15 mouse cellular contexts compared by ENCODE assay signal in genomic region chr9:115089644-115090043, GRCm38 (mm10).
A peak's percentile ranks its signal among the peaks of the same experiment; 100 is the strongest.
DNase-seq lines count a peak whose midpoint lies in the region; ATAC-seq and TF ChIP-seq lines count a peak whose summit lies in the region.
"Had no signal": no experiment of that assay in that cellular context is flagged by ENCODE, and none has a peak within 500 bp of the region (broad histone marks: within the 10 kb centered on the region; RNA-seq: fewer than 3 reads in every experiment).

No protein-coding gene starts in this region.

- no peak overlapping the region for H3K9ac ChIP-seq in kidney, postnatal 0 days (ENCODE audit: low read depth, low read length)
- no peak overlapping the region for H3K9ac ChIP-seq in midbrain, embryonic 14.5 days (replicated peaks; ENCODE audit: low read length)
- H3K9ac ChIP-seq: embryonic facial prominence, embryonic 12.5 days; liver, embryonic 13.5 days had no signal

- H3K27me3 ChIP-seq in kidney, postnatal 0 days (ENCODE audit: insufficient read depth, low read length), result no peaks in the 10 kb centered on the region
- H3K27me3 ChIP-seq in midbrain, embryonic 14.5 days (ENCODE audit: control insufficient read depth, insufficient read depth, low read length), result no peaks in the 10 kb centered on the region
- no peaks in the 10 kb centered on the region for H3K27me3 ChIP-seq in midbrain, embryonic 10.5 days (ENCODE audit: low read depth, poor library complexity, severe bottlenecking)
- H3K27me3 ChIP-seq: embryonic facial prominence, embryonic 12.5 days; liver, embryonic 13.5 days had no signal

- H3K27ac ChIP-seq in kidney, postnatal 0 days, result no peak overlapping the region
- H3K27ac ChIP-seq in midbrain, embryonic 14.5 days (replicated peaks; ENCODE audit: low read depth, low read length), result no peak overlapping the region
- no peak overlapping the region for H3K27ac ChIP-seq in midbrain, embryonic 10.5 days (replicated peaks)
- H3K27ac ChIP-seq: liver, embryonic 13.5 days had no signal

- H3K36me3 ChIP-seq in kidney, postnatal 0 days (ENCODE audit: insufficient read depth, low read length), result no peaks in the 10 kb centered on the region
- no peaks in the 10 kb centered on the region for H3K36me3 ChIP-seq in midbrain, embryonic 14.5 days (ENCODE audit: control insufficient read depth, insufficient read depth, low read length)
- H3K36me3 ChIP-seq in midbrain, embryonic 10.5 days, result peaks cover 3% of the 10 kb centered on the region; the same call in 1 of the 2 replicates
- H3K36me3 ChIP-seq: embryonic facial prominence, embryonic 12.5 days; liver, embryonic 13.5 days had no signal

- WGBS in kidney, postnatal 0 days, result 79% methylated on average over 5 of the region's 5 CpGs
- WGBS in midbrain, embryonic 14.5 days, result 75% methylated on average over 5 of the region's 5 CpGs
- WGBS in midbrain, embryonic 10.5 days, result 80% methylated on average over 5 of the region's 5 CpGs

- no peaks in the 10 kb centered on the region for H3K9me3 ChIP-seq in kidney, postnatal 0 days (replicated peaks; ENCODE audit: low read length)
- H3K9me3 ChIP-seq in midbrain, embryonic 14.5 days (ENCODE audit: control insufficient read depth, low read length), result no peaks in the 10 kb centered on the region
- peaks cover 12% of the 10 kb centered on the region; the same call in 1 of the 2 replicates for H3K9me3 ChIP-seq in midbrain, embryonic 10.5 days (replicated peaks)
- H3K9me3 ChIP-seq: liver, embryonic 13.5 days had no signal

- no peak for DNase-seq in kidney, postnatal 0 days (ENCODE audit: low spot score)
- no peak for DNase-seq in kidney, postnatal 14 days
- peak; percentile 8 for DNase-seq in midbrain, embryonic 14.5 days
- no peak for DNase-seq in midbrain, embryonic 10.5 days (ENCODE audit: low spot score)
- peak; percentile 77 for DNase-seq in ZHBTc4 (ENCODE audit: low read depth, low spot score)
- DNase-seq in retina, postnatal 1 day, result peak; percentile 23
- DNase-seq: adrenal gland, postnatal 36 days; cerebellum, adult 11-12 months; gastrocnemius, postnatal 14 days; kidney, postnatal 10 days; liver, embryonic 13.5 days; thymus, adult 18-20 months had no signal

- TF ChIP-seq CTCF in kidney, postnatal 0 days (IDR thresholded peaks at IDR 0.05; ENCODE audit: low read depth), result peak; percentile 50

- no peak overlapping the region for H3K4me2 ChIP-seq in kidney, postnatal 0 days (ENCODE audit: low read length)
- no peak overlapping the region for H3K4me2 ChIP-seq in midbrain, embryonic 14.5 days (ENCODE audit: low read length)
- H3K4me2 ChIP-seq: embryonic facial prominence, embryonic 12.5 days; liver, embryonic 13.5 days had no signal

- H3K4me1 ChIP-seq in kidney, postnatal 0 days (replicated peaks; ENCODE audit: insufficient read depth, low read length), result no peaks in the 10 kb centered on the region
- no peaks in the 10 kb centered on the region for H3K4me1 ChIP-seq in midbrain, embryonic 14.5 days (ENCODE audit: control insufficient read depth, insufficient read depth, low read length)
- H3K4me1 ChIP-seq in midbrain, embryonic 10.5 days, result peaks cover 7% of the 10 kb centered on the region
- H3K4me1 ChIP-seq: liver, embryonic 13.5 days had no signal

- H3K4me3 ChIP-seq in kidney, postnatal 0 days (replicated peaks; ENCODE audit: low read depth, low read length), result no peak overlapping the region
- no peak overlapping the region for H3K4me3 ChIP-seq in midbrain, embryonic 14.5 days (replicated peaks; ENCODE audit: low read depth, low read length)
- H3K4me3 ChIP-seq in midbrain, embryonic 10.5 days, result no peak overlapping the region
- H3K4me3 ChIP-seq: embryonic facial prominence, embryonic 12.5 days; liver, embryonic 13.5 days had no signal

- no peak for ATAC-seq in kidney, postnatal 0 days (replicated peaks; ENCODE audit: low FRiP score, low read depth)
- no peak for ATAC-seq in midbrain, embryonic 14.5 days (ENCODE audit: low FRiP score, low TSS enrichment)
- ATAC-seq in activated CD4-positive, CD25-positive, alpha-beta regulatory T cell, adult 4 months, result no peak
- ATAC-seq: forebrain, embryonic 14.5 days had no signal

Comparison
In these comparisons a context has a peak if more than half of its experiments do, and no peak if none do; other contexts are left out.
1. DNase-seq: peak in midbrain, embryonic 14.5 days (single experiment), ZHBTc4 (single experiment) and retina, postnatal 1 day (single experiment); none in kidney, postnatal 0 days (single experiment), kidney, postnatal 14 days (single experiment) and midbrain, embryonic 10.5 days (single experiment).